Mouse (Mus musculus): ENCODE measurements around the gene Cfap43. TPM values are rescaled to one million over a fixed set of nuclear protein-coding genes. Genes with fewer than 3 reads are reported as not detected.
A peak's percentile ranks its signal among the peaks of the same experiment; 100 is the strongest.

The Cfap43 gene
- polyA plus RNA-seq, 1 experiment, result not detected

GRCm38 (mm10) chr19:47794331-47794730, 124.8 kb downstream of the Cfap43 start:
- Histone ChIP-seq H3K36me3 (ENCODE audit: control insufficient read depth, insufficient read depth, low read length) (no peaks in the 10 kb centered on the region), H3K27me3 (ENCODE audit: control insufficient read depth, insufficient read depth, low read length) (no peaks in the 10 kb centered on the region), H3K27ac (ENCODE audit: insufficient read depth, low read length) (no peak overlapping the region), H3K4me1 (ENCODE audit: control insufficient read depth, insufficient read depth, insufficient read length) (no peaks in the 10 kb centered on the region), H3K4me3 (ENCODE audit: extremely low read depth, insufficient read depth, insufficient read length) (no peak overlapping the region)
- WGBS, result 42% methylated on average over 5 of the region's 5 CpGs
- no peak for TF ChIP-seq POLR2A (IDR thresholded peaks at IDR 0.05; ENCODE audit: low read depth, low read length)
- TF ChIP-seq CTCF (IDR thresholded peaks at IDR 0.05; ENCODE audit: extremely low read depth, insufficient read depth, insufficient read length, insufficient replicate concordance), result no peak
- DNase-seq (ENCODE audit: low read depth in 1 of 2, low spot score in 2 of 2), result no peak

GRCm38 (mm10) chr19:47790316-47791020, 128.6 kb downstream of the Cfap43 start:
- WGBS, result 91% methylated on average over 11 of the region's 11 CpGs

GRCm38 (mm10) chr19:47783898-47784297, 135.2 kb downstream of the Cfap43 start:
- no peaks in the 10 kb centered on the region for H3K4me1 ChIP-seq (ENCODE audit: control insufficient read depth, insufficient read depth, insufficient read length)
- WGBS, result 92% methylated on average over 6 of the region's 6 CpGs
- H3K36me3 ChIP-seq (ENCODE audit: control insufficient read depth, insufficient read depth, low read length), result no peaks in the 10 kb centered on the region
- no peak for DNase-seq (ENCODE audit: low read depth in 1 of 2, low spot score in 2 of 2)
- H3K4me3 ChIP-seq (ENCODE audit: extremely low read depth, insufficient read depth, insufficient read length), result no peak overlapping the region
- no peaks in the 10 kb centered on the region for H3K27me3 ChIP-seq (ENCODE audit: control insufficient read depth, insufficient read depth, low read length)
- no peak for TF ChIP-seq CTCF (IDR thresholded peaks at IDR 0.05; ENCODE audit: extremely low read depth, insufficient read depth, insufficient read length, insufficient replicate concordance)
- TF ChIP-seq POLR2A (IDR thresholded peaks at IDR 0.05; ENCODE audit: low read depth, low read length), result no peak
- H3K27ac ChIP-seq (ENCODE audit: insufficient read depth, low read length), result no peak overlapping the region

More at GRCm38 (mm10) chr19:47790316-47791020, 128.6 kb downstream of the Cfap43 start:
- no peak for DNase-seq (ENCODE audit: low read depth in 1 of 2, low spot score in 2 of 2)
- TF ChIP-seq POLR2A (IDR thresholded peaks at IDR 0.05; ENCODE audit: low read depth, low read length), result no peak
- Histone ChIP-seq H3K4me1 (ENCODE audit: control insufficient read depth, insufficient read depth, insufficient read length) (no peaks in the 10 kb centered on the region), H3K27ac (ENCODE audit: insufficient read depth, low read length) (no peak overlapping the region), H3K27me3 (ENCODE audit: control insufficient read depth, insufficient read depth, low read length) (no peaks in the 10 kb centered on the region), H3K36me3 (ENCODE audit: control insufficient read depth, insufficient read depth, low read length) (no peaks in the 10 kb centered on the region), H3K4me3 (ENCODE audit: extremely low read depth, insufficient read depth, insufficient read length) (no peak overlapping the region)

GRCm38 (mm10) chr19:47780972-47781371, 138.1 kb downstream of the Cfap43 start:
- 80% methylated on average over 11 of the region's 11 CpGs for WGBS
- H3K4me1 ChIP-seq (ENCODE audit: control insufficient read depth, insufficient read depth, insufficient read length), result no peaks in the 10 kb centered on the region
- no peak for DNase-seq (ENCODE audit: low read depth in 1 of 2, low spot score in 2 of 2)
- H3K27ac ChIP-seq (ENCODE audit: insufficient read depth, low read length), result no peak overlapping the region
- no peaks in the 10 kb centered on the region for H3K36me3 ChIP-seq (ENCODE audit: control insufficient read depth, insufficient read depth, low read length)
- no peak overlapping the region for H3K4me3 ChIP-seq (ENCODE audit: extremely low read depth, insufficient read depth, insufficient read length)
- no peak for TF ChIP-seq POLR2A (IDR thresholded peaks at IDR 0.05; ENCODE audit: low read depth, low read length)
- no peaks in the 10 kb centered on the region for H3K27me3 ChIP-seq (ENCODE audit: control insufficient read depth, insufficient read depth, low read length)

GRCm38 (mm10) chr19:47780145-47780544, 138.9 kb downstream of the Cfap43 start:
- no peak for DNase-seq (ENCODE audit: low read depth in 1 of 2, low spot score in 2 of 2)

GRCm38 (mm10) chr19:47777847-47778246, 141.2 kb downstream of the Cfap43 start:
- WGBS, result 90% methylated on average over 6 of the region's 6 CpGs
- TF ChIP-seq POLR2A (IDR thresholded peaks at IDR 0.05; ENCODE audit: low read depth, low read length) (no peak), CTCF (IDR thresholded peaks at IDR 0.05; ENCODE audit: extremely low read depth, insufficient read depth, insufficient read length, insufficient replicate concordance) (no peak)

More at GRCm38 (mm10) chr19:47780145-47780544, 138.9 kb downstream of the Cfap43 start:
- Histone ChIP-seq H3K4me3 (ENCODE audit: extremely low read depth, insufficient read depth, insufficient read length) (no peak overlapping the region), H3K4me1 (ENCODE audit: control insufficient read depth, insufficient read depth, insufficient read length) (no peaks in the 10 kb centered on the region), H3K27me3 (ENCODE audit: control insufficient read depth, insufficient read depth, low read length) (no peaks in the 10 kb centered on the region), H3K27ac (ENCODE audit: insufficient read depth, low read length) (no peak overlapping the region), H3K36me3 (ENCODE audit: control insufficient read depth, insufficient read depth, low read length) (no peaks in the 10 kb centered on the region)
- no peak for TF ChIP-seq CTCF (IDR thresholded peaks at IDR 0.05; ENCODE audit: extremely low read depth, insufficient read depth, insufficient read length, insufficient replicate concordance)
- TF ChIP-seq POLR2A (IDR thresholded peaks at IDR 0.05; ENCODE audit: low read depth, low read length), result no peak
- WGBS, result 93% methylated on average over 7 of the region's 7 CpGs

GRCm38 (mm10) chr19:47755625-47756024, 163.5 kb downstream of the Cfap43 start:
- no peak for DNase-seq (ENCODE audit: low read depth in 1 of 2, low spot score in 2 of 2)
- no peaks in the 10 kb centered on the region for H3K4me1 ChIP-seq (ENCODE audit: control insufficient read depth, insufficient read depth, insufficient read length)
- no peaks in the 10 kb centered on the region for H3K36me3 ChIP-seq (ENCODE audit: control insufficient read depth, insufficient read depth, low read length)
- H3K27me3 ChIP-seq (ENCODE audit: control insufficient read depth, insufficient read depth, low read length), result no peaks in the 10 kb centered on the region
- WGBS, result 73% methylated on average over 19 of the region's 19 CpGs
- H3K4me3 ChIP-seq (ENCODE audit: extremely low read depth, insufficient read depth, insufficient read length), result peak overlapping the region; percentile 42
- TF ChIP-seq POLR2A (IDR thresholded peaks at IDR 0.05; ENCODE audit: low read depth, low read length) (no peak), CTCF (IDR thresholded peaks at IDR 0.05; ENCODE audit: extremely low read depth, insufficient read depth, insufficient read length, insufficient replicate concordance) (no peak)
- H3K27ac ChIP-seq (ENCODE audit: insufficient read depth, low read length), result no peak overlapping the region

More at GRCm38 (mm10) chr19:47777847-47778246, 141.2 kb downstream of the Cfap43 start:
- Histone ChIP-seq H3K4me3 (ENCODE audit: extremely low read depth, insufficient read depth, insufficient read length) (no peak overlapping the region), H3K27me3 (ENCODE audit: control insufficient read depth, insufficient read depth, low read length) (no peaks in the 10 kb centered on the region), H3K4me1 (ENCODE audit: control insufficient read depth, insufficient read depth, insufficient read length) (no peaks in the 10 kb centered on the region), H3K36me3 (ENCODE audit: control insufficient read depth, insufficient read depth, low read length) (no peaks in the 10 kb centered on the region), H3K27ac (ENCODE audit: insufficient read depth, low read length) (no peak overlapping the region)
- DNase-seq (ENCODE audit: low read depth in 1 of 2, low spot score in 2 of 2), result no peak
